Mouse (Mus musculus) urinary bladder, adult 18-20 months (tissue): ENCODE data around the gene Alkbh8.
"Not testable (repeated sequence)": the region's sequence is repeated elsewhere in the genome, so short reads cannot be mapped to it uniquely, and the experiment has no call there.

Experiments used
- DNase-seq, 2 experiments: peaks; one replicate each; pipeline ENCODE4 v3.0.0; 2022; ENCODE audit warnings: low spot score in 2 of 2, mixed read lengths in 2 of 2

Alkbh8 gene

DNA sequence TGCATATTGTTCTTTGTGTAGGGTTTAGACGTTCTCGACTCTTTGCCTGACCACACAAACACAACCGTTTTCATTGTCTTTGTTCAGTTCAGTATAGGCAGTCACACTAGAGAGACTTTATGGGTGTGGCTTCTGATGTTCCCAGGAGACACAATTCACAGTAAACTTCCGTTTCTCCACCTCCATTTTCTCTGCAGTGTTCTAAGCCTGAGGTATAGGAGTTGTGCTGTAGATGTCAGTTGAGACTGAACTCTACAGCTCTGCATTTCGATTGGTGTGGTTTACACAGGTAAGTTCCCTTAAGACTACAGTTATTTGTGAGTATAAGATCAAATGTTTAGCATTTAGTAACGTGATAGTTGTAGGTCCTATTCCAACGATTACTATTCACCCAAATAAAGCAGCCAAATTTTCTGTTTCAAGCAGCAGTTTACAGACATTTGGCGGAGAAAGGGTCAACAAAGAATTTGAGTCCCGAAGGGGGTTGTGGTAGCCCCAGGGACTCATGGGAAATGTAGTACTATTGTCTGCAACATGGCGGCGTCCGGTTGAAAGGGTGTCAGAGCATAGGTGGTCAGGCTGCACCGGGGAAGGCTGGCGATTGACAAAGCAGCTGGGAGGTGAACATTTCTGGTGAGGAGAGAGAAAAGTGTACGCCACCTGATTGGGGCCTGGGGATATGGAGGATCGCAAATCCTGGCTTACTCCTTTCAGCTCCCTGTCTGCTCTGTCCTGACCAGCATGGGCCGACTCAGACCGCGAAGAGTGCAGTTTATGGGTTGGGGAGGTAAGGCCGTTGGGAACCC is at the start of gene Alkbh8:
Alkbh8 (plus strand) TSS at position 179 of the 806 bp plus-strand sequence.
- DNase-seq, result peak; percentile 56 to 73

- no peak for DNase-seq
These were observed 25.6 kb upstream of the Alkbh8 start for GRCm38 (mm10) chr9:3309292-3309836.

DNA sequence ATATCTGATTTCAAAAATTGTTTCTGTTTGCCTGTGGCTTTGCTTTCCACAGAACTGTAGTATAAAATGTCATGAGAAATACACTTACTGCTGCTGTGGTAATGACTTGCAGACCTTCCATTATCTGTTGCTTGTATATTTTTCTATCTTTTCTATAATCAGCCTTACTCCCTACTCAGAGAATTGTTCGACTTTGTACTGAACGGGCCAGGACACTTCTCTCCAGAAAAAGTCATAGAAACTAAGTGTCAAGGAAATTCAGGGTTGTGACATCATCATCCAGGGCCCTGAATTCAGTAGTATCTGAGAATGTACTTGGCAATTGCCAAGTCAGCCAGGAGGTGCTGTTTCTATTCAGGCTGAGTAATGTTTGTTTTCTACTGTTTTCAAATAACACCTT is 24.9 kb upstream of the Alkbh8 start:
- no peak for DNase-seq

DNA sequence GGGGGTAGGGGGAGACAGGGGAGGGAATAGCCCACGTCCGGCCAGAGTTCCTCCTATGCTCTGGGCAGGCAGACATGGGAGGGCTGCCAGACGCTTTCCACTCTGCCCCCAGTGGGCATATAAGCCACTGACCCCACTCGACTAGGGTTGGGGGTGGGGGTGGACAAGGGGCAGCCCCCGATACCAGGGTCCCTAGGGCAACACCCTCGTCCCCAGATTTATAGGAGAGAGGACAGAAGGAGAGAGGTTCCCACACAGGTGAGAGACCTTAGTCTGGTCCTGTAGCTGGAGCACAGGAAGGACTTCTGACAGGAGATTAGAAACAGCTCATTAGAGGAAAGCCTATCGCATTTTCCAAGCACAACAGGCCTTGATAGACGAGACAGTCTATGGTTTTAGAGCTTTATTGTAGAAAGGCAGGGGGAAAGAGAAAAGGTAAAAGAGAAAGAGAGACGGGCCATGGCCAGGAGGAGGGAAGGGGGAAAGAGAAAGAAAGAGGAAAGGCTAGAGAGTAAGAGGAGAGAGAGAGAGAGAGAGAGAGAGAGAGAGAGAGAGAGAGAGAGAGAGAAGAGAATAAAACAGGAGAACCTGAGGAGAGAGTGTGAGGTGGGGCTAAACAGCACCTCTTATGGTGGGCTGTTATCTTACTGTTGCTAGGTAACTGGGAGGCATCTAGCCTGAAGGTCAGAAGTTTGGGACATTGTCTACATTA is 7.4 kb upstream of the Alkbh8 start:
- not testable (repeated sequence) for DNase-seq

GRCm38 (mm10) chr9:3328054-3328595 is 6.8 kb upstream of the Alkbh8 start:
- DNase-seq, result no peak

DNA sequence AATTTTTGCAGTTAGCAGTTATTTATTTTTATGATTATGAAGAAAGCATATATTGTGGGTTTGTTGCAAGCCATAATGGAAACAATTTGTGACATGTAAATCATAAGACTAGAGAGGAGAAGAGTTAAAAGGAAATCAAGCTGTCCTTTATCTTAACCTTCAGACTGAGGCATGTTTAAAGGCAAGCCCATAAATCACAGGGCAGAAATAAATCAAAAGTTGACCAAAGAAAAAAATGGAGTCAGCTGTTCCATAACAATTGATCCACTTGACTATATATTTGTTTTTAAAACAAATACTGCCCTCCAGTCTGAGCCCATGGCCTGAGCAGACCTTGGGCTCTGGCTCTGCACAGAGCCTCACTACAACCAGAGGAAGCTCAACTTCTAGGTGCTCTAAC is 4.6 kb upstream of the Alkbh8 start:
- no peak for DNase-seq

DNA sequence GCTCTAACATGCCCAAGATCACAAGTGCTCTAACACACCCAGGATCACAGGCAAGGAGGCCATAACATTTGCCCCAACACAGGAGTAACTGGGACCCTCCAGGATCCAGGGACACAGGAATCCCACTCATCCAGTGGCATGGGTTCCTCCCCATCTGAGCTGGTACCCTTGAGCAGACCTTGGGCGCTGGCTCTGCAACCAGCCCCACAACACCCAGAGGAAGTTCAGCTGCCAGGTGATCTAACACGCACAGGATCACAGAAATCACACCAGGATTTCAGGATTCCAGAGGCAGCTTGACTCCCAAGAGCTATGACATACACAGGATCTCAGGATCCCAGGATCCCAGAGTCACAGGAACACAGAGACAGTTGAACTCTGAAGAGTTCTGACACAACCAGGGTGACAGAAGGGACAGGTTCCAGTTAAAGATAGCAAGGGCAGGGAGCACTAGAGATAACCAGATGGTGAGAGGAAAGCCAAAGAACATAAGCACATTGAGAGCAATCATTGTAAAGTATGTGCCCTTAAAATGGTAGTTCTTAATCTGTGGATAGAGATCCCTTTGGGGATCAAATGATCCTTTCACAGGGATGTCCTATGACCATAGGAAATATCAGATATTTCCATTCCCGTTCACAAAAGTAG is 4.1 kb upstream of the Alkbh8 start:
- no peak for DNase-seq

DNA sequence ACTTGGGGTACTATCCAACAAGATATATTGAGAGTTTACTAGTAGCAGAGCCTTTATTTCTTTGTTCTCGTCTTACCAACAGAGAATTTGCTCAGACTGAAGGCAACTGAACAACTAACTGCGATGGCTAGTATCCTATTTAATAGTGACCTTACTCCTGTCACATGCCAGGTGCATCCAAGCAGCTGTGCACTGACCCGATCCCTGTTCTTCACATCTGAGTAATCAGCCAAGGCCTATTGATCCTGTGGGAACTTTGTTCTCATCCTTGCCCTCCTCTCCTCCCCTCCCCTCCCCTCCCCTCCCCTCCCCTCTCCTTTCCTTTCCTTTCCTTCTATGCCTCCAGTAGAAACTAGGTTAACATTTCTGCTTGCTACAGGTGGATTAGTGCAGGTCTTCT is 1.7 kb downstream of the Alkbh8 start:
- no peak for DNase-seq

GRCm38 (mm10) chr9:3345136-3345535 is 10.2 kb downstream of the Alkbh8 start:
- no peak for DNase-seq

DNA sequence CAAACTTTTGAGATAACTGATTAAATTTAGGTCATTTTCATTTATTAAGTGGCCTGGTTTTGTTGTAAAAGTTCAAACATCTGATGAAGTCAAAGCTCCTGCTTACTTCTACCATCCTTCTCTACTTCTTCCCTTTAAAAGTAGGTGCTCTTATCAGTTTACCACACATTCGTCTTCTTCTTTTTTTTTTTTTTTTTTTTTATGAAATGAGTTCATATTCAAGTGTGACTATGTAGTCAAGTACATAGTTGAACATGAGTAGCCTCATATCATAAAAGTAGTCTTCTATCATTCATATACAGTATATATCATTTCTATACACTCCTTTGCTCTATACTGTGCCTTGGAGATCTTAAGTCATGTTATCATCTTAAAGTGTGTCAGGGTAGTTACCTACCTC is 11.0 kb downstream of the Alkbh8 start:
- DNase-seq, result no peak

DNA sequence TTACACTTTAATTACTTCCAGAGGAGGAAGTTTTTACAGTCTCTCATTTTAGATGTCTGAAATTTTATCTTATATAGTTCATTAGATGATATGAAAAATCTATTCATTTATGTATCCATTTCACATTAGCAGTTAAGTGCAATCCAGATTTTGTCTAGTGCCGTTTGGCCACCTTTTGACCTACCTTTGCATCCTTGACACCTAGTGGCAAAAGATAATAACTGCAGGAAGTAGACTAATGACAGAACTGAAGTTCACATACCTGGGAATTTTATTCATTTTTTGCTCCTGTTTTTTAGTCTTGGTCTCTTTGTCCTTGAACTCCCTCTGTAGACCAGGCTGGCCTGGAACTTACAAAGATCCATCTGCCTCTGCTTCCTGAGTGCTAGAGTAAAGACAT is 15.1 kb downstream of the Alkbh8 start:
- no peak for DNase-seq

DNA sequence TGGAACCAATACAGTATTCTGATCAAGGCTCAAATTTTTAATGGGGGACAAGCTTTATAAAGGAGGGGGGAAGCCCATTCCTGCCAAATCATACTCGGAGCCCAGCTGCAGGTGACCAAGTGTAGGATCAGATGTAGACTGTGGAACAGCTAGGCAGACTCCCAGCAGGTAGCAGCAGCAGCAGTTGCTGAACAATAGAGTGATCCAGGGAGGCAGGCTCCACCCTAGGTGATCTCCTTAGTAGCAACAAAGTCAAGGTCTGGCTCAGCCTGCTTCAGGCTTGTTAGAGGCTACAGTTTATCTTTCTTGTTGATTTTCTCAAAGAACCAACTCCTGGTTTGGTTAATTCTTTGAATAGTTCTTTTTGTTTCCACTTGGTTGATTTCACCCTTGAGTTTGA is 41.4 kb downstream of the Alkbh8 start:
- not testable (repeated sequence) for DNase-seq

GRCm38 (mm10) chr9:3403251-3404208 is 68.6 kb downstream of the Alkbh8 start, which contains the start of gene Cwf19l2:
TSS of gene Cwf19l2 (plus strand) at chr9:3403592.
- peak; percentile 46 to 74 for DNase-seq

DNA sequence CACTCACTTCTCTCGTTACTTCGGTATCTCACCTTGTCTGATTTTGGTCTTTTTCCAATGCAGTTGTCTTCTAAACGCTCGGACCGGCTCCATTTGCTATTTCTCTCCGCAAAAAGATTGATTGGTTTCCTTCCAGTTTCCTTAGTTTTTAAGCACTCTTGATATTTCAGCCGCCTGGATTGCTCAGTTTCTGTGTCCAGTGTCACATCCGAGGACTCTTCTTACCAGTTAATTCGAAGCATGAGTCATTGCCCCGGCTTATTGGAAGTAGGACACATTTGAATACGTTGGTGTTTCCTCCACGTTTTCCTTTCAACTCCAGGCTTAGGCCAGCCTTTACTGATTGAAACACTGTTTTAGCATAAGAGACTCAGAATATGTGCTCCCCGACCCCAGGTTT is 69.4 kb downstream of the Alkbh8 start:
- DNase-seq, result no peak

- not testable (repeated sequence) for DNase-seq
These were observed 104.8 kb downstream of the Alkbh8 start for GRCm38 (mm10) chr9:3439555-3440300.
